Mouse (Mus musculus) thymus, adult 18-20 months (tissue): ENCODE data around the gene Zbtb37.

ENCODE experiments used
- DNase-seq, 2 experiments: peaks; one replicate each; pipeline ENCODE4 v3.0.0; 2022; ENCODE audit warnings: mixed read lengths in 2 of 2

Gene Zbtb37

DNA sequence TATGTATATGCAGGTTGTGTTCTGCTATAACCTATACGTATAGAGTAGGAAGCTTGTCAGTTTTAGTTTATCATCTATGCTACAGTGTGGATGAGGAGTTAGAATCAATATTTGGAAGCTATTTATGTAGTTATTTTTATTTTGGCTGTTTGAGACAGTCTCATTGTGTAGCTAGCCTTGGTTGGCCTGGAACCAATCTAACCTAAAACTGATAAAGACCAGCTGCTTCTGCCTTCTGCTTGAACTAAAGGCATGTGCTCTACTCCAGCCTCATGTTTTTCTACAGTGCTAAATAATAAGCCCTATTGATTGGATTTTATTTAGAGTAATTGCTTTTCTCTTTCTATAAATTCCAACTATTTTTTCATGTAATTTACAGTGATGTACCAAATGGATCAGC lies 67.4 kb downstream of the Zbtb37 start:
- no peak for DNase-seq

GRCm38 (mm10) chr1:160963199-160963598 lies 71.5 kb downstream of the Zbtb37 start:
- DNase-seq, result no peak
